Mouse (Mus musculus) c-Kit-negative CD71-positive TER-119-positive erythroid progenitor cells, embryonic 14.5 days (primary cell): ENCODE data around the gene Faxc.
A peak's percentile ranks its signal among the peaks of the same experiment; 100 is the strongest.

Experiments
- DNase-seq: peaks from one replicate; pipeline ENCODE4 v3.0.0-alpha.2; 2013; ENCODE audit warnings: low read depth, low spot score

Gene Faxc

GRCm38 (mm10) chr4:21930971-21931771 is at the start of gene Faxc:
Faxc (plus strand) TSS chr4:21931329.
- no peak for DNase-seq

GRCm38 (mm10) chr4:21882806-21883205 is 48.3 kb upstream of the Faxc start:
- DNase-seq = no peak

GRCm38 (mm10) chr4:21885831-21886230 is 45.3 kb upstream of the Faxc start:
- no peak for DNase-seq

- DNase-seq = no peak
These were observed 872 bp downstream of the Faxc start for GRCm38 (mm10) chr4:21931772-21932630.

- DNase-seq = no peak
These were observed 4.2 kb downstream of the Faxc start for GRCm38 (mm10) chr4:21935378-21935777.

- DNase-seq = no peak
These were observed 5.3 kb downstream of the Faxc start for GRCm38 (mm10) chr4:21936424-21936823.

GRCm38 (mm10) chr4:21937890-21938289 is 6.8 kb downstream of the Faxc start:
- no peak for DNase-seq

GRCm38 (mm10) chr4:21944672-21945071 is 13.5 kb downstream of the Faxc start:
- DNase-seq = no peak

- no peak for DNase-seq
These were observed 20.3 kb downstream of the Faxc start for GRCm38 (mm10) chr4:21951444-21951843.

GRCm38 (mm10) chr4:21952255-21952654 is 21.1 kb downstream of the Faxc start:
- DNase-seq = no peak

- no peak for DNase-seq
These were observed 26.6 kb downstream of the Faxc start for GRCm38 (mm10) chr4:21957570-21958321.

GRCm38 (mm10) chr4:21971949-21972348 is 40.8 kb downstream of the Faxc start:
- DNase-seq = no peak

GRCm38 (mm10) chr4:21974126-21974525 is 43.0 kb downstream of the Faxc start:
- DNase-seq = no peak

GRCm38 (mm10) chr4:21980471-21980870 is 49.3 kb downstream of the Faxc start:
- no peak for DNase-seq

- DNase-seq = no peak
These were observed 51.3 kb downstream of the Faxc start for GRCm38 (mm10) chr4:21982449-21982848.

GRCm38 (mm10) chr4:21986857-21987256 is 55.7 kb downstream of the Faxc start:
- no peak for DNase-seq

- no peak for DNase-seq
These were observed 56.3 kb downstream of the Faxc start for GRCm38 (mm10) chr4:21987460-21987859.

GRCm38 (mm10) chr4:21989571-21990091 is 58.5 kb downstream of the Faxc start:
- DNase-seq = no peak

- DNase-seq = peak; percentile 2
These were observed 59.6 kb downstream of the Faxc start for GRCm38 (mm10) chr4:21990580-21991235.

GRCm38 (mm10) chr4:22017656-22018379 is 86.7 kb downstream of the Faxc start:
- no peak for DNase-seq
